Mouse (Mus musculus) lung, embryonic 14.5 days (tissue): ENCODE measurements around the gene Cacna1c. TPM values are rescaled to one million over a fixed set of nuclear protein-coding genes. Genes with fewer than 3 reads are reported as not detected.
A peak's percentile ranks its signal among the peaks of the same experiment; 100 is the strongest.

Experiments
- ATAC-seq: fragments of 200-750 bp; cut with Nextera tagmentation; 2 replicates; pipeline ENCODE4 v1.8.0; 2017; ENCODE audit warnings: mild to moderate bottlenecking, moderate TSS enrichment, moderate library complexity; ENCODE audit not compliant: insufficient read depth
- DNase-seq: peaks from one replicate; pipeline ENCODE4 v3.0.0-alpha.2; 2015
- H3K27ac ChIP-seq: fragments of 300-500 bp; sonication (generic); 2 replicates; pipeline ENCODE4 v1.5.1; 2014; ENCODE audit warnings: low read depth, mild to moderate bottlenecking, moderate library complexity
- H3K27me3 ChIP-seq: fragments of 300-500 bp; sonication (generic); 2 replicates; pipeline ENCODE4 v1.6.1; 2014; ENCODE audit warnings: low read length, control low read depth; ENCODE audit not compliant: insufficient read depth
- H3K36me3 ChIP-seq: fragments of 300-500 bp; sonication (generic); 2 replicates; pipeline ENCODE4 v1.6.1; 2014; ENCODE audit warnings: control low read depth; ENCODE audit not compliant: insufficient read depth
- H3K4me1 ChIP-seq: fragments of 300-500 bp; sonication (generic); 2 replicates; pipeline ENCODE4 v1.6.1; 2014; ENCODE audit warnings: antibody characterized with exemption, control low read depth; ENCODE audit not compliant: insufficient read depth
- H3K4me2 ChIP-seq: fragments of 300-500 bp; sonication (generic); 2 replicates; pipeline ENCODE4 v1.6.1; 2014; ENCODE audit warnings: mild to moderate bottlenecking
- H3K4me3 ChIP-seq: fragments of 300-500 bp; sonication (generic); 2 replicates; pipeline ENCODE4 v1.5.1; 2014; ENCODE audit warnings: low read depth, low read length
- H3K9ac ChIP-seq: fragments of 300-500 bp; sonication (generic); 2 replicates; pipeline ENCODE4 v1.6.1; 2014
- H3K9me3 ChIP-seq: fragments of 300-500 bp; sonication (generic); 2 replicates; pipeline ENCODE4 v1.6.1; 2016; ENCODE audit warnings: low read depth, low read length, control low read depth
- CTCF ChIP-seq: IDR thresholded peaks from 2 replicates; pipeline ENCODE4 v1.5.1; 2016; ENCODE audit warnings: antibody characterized with exemption, low read depth
- WGBS: fragments of 180-500 bp; shearing (Covaris S2); extraction: QIAGEN DNeasy Blood & Tissue Kit; methylation state at CpG from one replicate; pipeline ENCODE4 v1.1.7; 2014; 5-methylcytosine and 5-hydroxymethylcytosine counted together
- polyA plus RNA-seq: library from polyadenylated mRNA; unstranded; fragments of >200 nt; fragmentation: Nextera tagmentation; extraction: Ambion mirVana; gene quantifications from 2 replicates; pipeline ENCODE4 v1.2.1, GENCODE M21; 2014

Cacna1c gene
- polyA plus RNA-seq, 1 experiment from 2014 or later: 10.6 TPM

DNA sequence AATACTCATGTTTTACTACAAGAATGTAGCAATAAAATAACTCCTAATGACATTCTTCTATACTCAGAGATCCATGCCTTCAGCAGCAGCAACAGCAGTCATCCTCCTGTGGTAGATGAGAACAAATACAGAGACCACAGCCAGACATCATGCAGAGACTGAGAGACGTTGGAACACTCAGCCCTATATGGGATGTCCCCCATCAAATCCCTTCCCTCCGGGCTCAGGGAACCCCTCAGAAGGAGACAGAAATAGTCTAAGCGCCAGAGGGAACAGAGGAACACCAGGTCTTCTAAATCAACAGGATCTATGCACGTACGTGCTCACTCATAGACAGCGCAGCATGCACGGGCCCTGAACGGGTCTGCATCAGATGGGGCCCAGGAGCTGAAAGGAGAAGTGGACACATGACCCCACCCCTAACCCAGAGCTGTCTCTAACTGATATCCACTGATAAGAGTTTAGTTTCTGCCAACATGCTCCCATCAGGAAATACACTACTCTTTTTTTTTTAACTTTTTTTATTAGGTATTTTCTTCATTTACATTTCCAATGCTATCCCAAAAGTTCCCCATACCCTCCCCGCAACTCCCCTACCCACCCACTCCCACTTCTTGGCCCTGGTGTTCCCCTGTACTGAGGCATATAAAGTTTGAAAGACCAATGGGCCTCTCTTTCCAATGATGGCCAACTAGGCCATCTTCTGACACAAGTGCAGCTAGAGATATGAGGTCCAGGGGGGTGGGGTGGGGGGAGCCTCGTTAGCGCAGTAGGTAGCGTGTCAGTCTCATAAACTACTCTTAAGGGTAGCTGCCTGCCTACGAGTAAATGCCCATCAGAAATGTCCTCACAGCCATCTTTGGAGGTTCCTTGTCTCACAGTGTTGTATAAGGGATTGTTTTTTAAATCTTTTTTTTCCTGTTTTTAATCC, 182.8 kb downstream of the Cacna1c start:
- no peak overlapping the region; the same call in 1 of the 2 replicates for H3K4me3 ChIP-seq
- ATAC-seq (peak; percentile 63; the same call in 1 of the 2 replicates), DNase-seq (no peak)
- no peak overlapping the region for H3K9ac ChIP-seq
- no peaks in the 10 kb centered on the region for H3K27me3 ChIP-seq
- no peak overlapping the region for H3K4me2 ChIP-seq
- no peaks in the 10 kb centered on the region for H3K4me1 ChIP-seq
- no peaks in the 10 kb centered on the region for H3K9me3 ChIP-seq
- 80% methylated on average over 13 of the region's 13 CpGs for WGBS
- no peak overlapping the region for H3K27ac ChIP-seq
- no peaks in the 10 kb centered on the region for H3K36me3 ChIP-seq
- TF ChIP-seq CTCF: no peak

DNA sequence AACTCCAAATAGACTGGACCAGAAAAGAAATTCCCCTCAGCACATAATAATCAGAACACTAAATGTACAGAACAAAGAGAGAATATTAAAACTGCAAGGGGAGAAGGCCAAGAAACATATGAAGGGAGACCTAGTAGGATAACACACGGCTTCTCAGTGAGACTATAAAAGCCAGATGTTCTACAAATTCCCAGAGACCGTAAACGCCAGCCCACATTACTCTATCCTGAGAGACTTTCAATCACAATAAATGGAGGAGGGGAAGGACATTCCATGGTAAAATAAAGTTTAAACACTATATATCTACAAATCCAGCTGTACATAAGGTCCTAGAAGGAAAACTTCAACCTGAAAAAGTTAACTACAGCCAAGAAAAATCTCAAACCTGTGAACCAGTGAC, 185.3 kb downstream of the Cacna1c start:
- Histone ChIP-seq H3K4me2 (no peak overlapping the region), H3K9me3 (no peaks in the 10 kb centered on the region), H3K9ac (no peak overlapping the region), H3K27ac (no peak overlapping the region), H3K4me1 (no peaks in the 10 kb centered on the region), H3K36me3 (no peaks in the 10 kb centered on the region), H3K27me3 (no peaks in the 10 kb centered on the region), H3K4me3 (no peak overlapping the region)
- TF ChIP-seq CTCF: no peak
- WGBS: 54% methylated on average over 3 of the region's 3 CpGs
- ATAC-seq: no peak
- no peak for DNase-seq

DNA sequence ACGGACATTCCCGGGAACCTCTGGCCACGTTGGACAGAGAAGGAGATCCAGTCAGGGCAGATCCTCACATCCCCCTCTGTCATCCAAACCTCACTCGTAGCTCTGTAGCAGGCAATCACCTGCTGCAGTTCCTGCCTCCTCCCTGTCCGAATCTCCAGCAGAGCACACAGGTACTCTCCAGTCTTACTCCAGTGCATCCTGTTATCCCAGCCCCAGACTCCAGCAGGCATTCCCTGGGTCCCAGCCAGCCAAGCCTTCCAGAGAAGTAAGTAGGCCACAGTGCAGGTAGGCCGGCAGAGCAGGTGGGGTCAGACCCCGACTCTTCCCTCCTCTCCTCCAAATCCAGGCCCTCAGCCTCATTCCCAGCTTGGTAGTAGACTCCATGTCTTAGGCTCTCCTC, 186.7 kb downstream of the Cacna1c start:
- no peaks in the 10 kb centered on the region for H3K27me3 ChIP-seq
- WGBS: 81% methylated on average over 7 of the region's 7 CpGs
- no peaks in the 10 kb centered on the region for H3K9me3 ChIP-seq
- ATAC-seq: no peak
- no peak overlapping the region for H3K4me3 ChIP-seq
- H3K9ac ChIP-seq: no peak overlapping the region
- TF ChIP-seq CTCF: no peak
- H3K4me1 ChIP-seq: no peaks in the 10 kb centered on the region
- DNase-seq: no peak
- no peak overlapping the region for H3K4me2 ChIP-seq
- no peak overlapping the region for H3K27ac ChIP-seq
- H3K36me3 ChIP-seq: no peaks in the 10 kb centered on the region

DNA sequence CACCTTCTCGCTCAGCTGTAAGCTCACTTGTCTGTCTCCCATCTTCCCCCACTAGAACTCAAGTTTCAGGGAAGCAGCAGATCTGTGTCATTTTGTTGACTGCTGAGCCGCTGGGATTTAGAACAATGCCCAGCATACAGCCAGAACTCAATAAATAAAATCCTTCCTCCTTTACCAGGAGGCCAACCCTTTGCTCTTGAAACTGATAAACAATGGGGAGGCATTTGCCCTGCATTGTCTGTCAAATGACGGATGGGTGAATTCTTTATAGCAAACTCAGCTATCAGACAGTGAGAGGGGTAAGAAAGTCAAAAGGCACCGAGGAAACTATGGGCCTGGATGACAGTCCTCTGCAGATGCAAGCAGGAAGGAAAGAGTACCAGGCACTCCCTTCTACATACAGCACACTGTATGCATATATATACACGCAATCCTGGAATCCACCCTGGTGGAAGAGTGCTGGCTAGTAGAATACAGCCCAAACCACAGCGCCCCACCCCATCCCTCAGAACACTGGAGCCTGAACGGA, 187.5 kb downstream of the Cacna1c start:
- TF ChIP-seq CTCF: no peak
- ATAC-seq (peak; percentile 44; the same call in 1 of the 2 replicates), DNase-seq (peak; percentile 28)
- WGBS: 52% methylated on average over 7 of the region's 7 CpGs
- no peaks in the 10 kb centered on the region for H3K27me3 ChIP-seq
- H3K4me1 ChIP-seq: no peaks in the 10 kb centered on the region
- no peak overlapping the region for H3K4me3 ChIP-seq
- no peaks in the 10 kb centered on the region for H3K36me3 ChIP-seq
- H3K9me3 ChIP-seq: no peaks in the 10 kb centered on the region
- no peak overlapping the region; the same call in 1 of the 2 replicates for H3K27ac ChIP-seq
- H3K4me2 ChIP-seq: no peak overlapping the region
- H3K9ac ChIP-seq: no peak overlapping the region

DNA sequence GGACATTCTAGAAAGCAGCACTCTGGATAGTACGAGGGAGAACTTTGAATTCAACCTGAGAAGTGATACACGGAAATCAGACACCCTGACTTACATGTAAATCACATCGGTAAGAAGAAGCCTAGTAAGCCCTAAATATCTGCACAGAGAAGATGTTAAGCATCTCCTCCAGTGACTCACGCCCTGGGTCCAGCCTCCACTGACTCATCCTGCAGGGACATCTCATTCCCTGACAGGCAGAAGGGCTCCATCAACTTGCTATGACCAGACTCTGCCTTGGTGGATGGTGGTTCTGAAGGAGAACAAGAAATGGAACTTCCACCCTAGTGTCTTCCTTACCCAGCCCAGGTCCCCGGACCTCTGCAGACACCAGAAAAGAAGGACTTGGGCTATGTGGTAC, 191.6 kb downstream of the Cacna1c start:
- no peak overlapping the region for H3K4me2 ChIP-seq
- H3K4me3 ChIP-seq: no peak overlapping the region
- H3K27ac ChIP-seq: no peak overlapping the region
- ATAC-seq: no peak
- H3K9me3 ChIP-seq: no peaks in the 10 kb centered on the region
- no peaks in the 10 kb centered on the region for H3K36me3 ChIP-seq
- no peak for TF ChIP-seq CTCF
- H3K9ac ChIP-seq: no peak overlapping the region
- 93% methylated on average over 5 of the region's 5 CpGs for WGBS
- H3K4me1 ChIP-seq: peaks cover 13% of the 10 kb centered on the region
- no peaks in the 10 kb centered on the region for H3K27me3 ChIP-seq
- no peak for DNase-seq

DNA sequence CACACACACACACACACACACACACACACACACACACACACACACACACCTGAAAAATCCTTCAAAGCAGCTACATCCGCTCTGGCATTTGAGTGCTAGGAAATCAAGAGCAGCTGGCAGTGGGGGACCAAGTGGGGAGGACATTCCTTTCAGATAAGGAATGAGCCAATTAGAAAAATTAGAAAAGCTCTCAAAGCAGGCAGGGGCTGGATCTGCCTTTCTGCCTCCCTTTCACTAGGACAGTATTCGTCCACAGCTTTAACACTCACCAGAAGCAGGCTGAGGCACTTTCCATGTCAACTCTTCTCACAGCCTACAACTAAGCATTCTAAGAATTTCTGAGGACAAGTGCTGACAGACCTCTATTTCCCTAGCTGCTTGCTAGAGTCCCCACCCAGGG, 194.8 kb downstream of the Cacna1c start:
- H3K27ac ChIP-seq: peak overlapping the region; percentile 68; the same call in 1 of the 2 replicates
- ATAC-seq: peak; percentile 80
- peak; percentile 83 for DNase-seq

DNA sequence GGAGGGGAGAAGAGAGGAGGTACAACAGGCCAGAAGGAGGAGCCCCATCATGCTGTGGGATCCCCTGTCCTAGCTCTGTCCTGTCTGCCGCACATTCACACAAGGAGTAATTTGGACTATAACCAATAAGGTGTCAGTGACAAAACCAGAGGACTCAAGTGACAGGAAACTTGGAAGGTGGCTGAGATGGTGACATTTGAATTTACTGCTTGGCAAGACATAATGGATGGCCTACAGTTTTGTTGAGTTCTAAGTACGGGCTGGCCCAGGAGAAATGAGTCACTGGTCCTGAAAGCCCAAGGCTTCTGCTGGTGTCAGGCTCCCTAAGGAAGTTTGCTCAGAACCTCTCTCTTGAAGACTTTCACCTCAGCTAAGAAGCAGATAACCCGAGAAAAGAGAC, 196.0 kb downstream of the Cacna1c start:
- TF ChIP-seq CTCF: no peak
- WGBS: 35% methylated on average over 3 of the region's 3 CpGs
- Histone ChIP-seq H3K4me1 (peaks cover 18% of the 10 kb centered on the region), H3K9me3 (no peaks in the 10 kb centered on the region), H3K4me3 (no peak overlapping the region), H3K9ac (no peak overlapping the region), H3K27me3 (no peaks in the 10 kb centered on the region), H3K27ac (peak overlapping the region; percentile 56; the same call in 1 of the 2 replicates), H3K36me3 (no peaks in the 10 kb centered on the region), H3K4me2 (no peak overlapping the region)
- ATAC-seq (no peak), DNase-seq (no peak)

More for the DNA sequence above, 194.8 kb downstream of the Cacna1c start:
- H3K27me3 ChIP-seq: no peaks in the 10 kb centered on the region
- peaks cover 18% of the 10 kb centered on the region for H3K4me1 ChIP-seq
- H3K36me3 ChIP-seq: no peaks in the 10 kb centered on the region
- 5% methylated on average over 2 of the region's 2 CpGs for WGBS
- H3K4me2 ChIP-seq: no peak overlapping the region
- no peak overlapping the region for H3K9ac ChIP-seq
- no peak for TF ChIP-seq CTCF
- H3K9me3 ChIP-seq: no peaks in the 10 kb centered on the region
- H3K4me3 ChIP-seq: no peak overlapping the region
